In the genomic region with DNA sequence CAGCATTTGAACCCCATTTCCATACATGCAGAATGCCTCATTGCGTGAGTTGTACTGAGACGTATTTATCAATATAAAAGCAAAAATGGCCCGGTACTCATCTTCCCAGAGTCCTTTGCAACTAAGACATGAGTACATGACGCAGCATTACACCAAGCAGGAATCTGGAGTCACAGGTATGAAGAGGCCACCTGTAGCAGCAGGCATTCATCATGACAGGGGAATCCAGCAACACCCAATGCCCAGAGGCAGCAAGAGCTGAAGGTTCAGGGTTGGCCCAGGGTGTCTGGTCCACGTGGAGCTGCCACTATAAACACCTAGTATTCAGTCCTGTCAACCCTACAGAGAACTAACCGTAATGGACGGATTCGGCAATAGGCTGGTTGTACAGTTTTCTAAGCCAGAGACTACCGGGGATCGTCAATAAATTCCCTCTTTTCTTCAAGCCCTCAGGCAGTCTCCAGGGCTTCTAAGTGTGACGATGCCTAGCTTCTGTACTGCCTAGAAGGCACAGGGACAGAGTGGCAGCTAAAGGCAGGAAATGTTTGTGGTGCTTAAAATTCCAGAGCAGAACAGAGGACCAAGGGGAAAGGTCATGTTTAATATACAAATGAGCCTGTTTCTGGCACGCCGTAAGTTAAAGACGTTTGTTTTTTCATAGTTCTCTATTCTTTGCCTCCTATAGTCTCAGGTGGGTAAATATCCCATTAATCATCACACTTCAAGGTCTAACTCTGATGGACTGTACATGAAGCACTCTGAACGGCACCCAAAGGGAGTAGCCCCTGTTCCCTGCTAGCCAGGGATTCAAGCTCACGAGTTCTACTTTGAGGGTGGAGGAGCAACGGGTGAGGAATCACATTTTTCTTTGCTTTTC, we compare ENCODE assay signal across 9 mouse cellular contexts.
DNase-seq lines count a peak whose midpoint lies in the region; ATAC-seq lines count a peak whose summit lies in the region.
"Had no signal": no experiment of that assay in that cellular context is flagged by ENCODE, and none has a peak within 500 bp of the region (broad histone marks: within the 10 kb centered on the region; RNA-seq: fewer than 3 reads in every experiment).

No protein-coding gene starts in this region.

- H3K4me2 ChIP-seq in hindbrain, embryonic 15.5 days = no peak overlapping the region
- H3K4me2 ChIP-seq in hindbrain, embryonic 12.5 days (replicated peaks) = no peak overlapping the region
- H3K4me2 ChIP-seq in heart, embryonic 15.5 days = peak overlapping the region; percentile 23
- 0 out of 2 replicates have a peak overlapping the region, but pooled peaks have one; percentile 0 for H3K4me2 ChIP-seq in limb, embryonic 12.5 days
- no peak overlapping the region for H3K4me2 ChIP-seq in midbrain, embryonic 15.5 days

- H3K4me1 ChIP-seq in hindbrain, embryonic 15.5 days (replicated peaks) = peaks cover 11% of the 10 kb centered on the region
- peaks cover 17% of the 10 kb centered on the region; the same call in 1 of the 2 replicates for H3K4me1 ChIP-seq in hindbrain, embryonic 12.5 days
- peaks cover 18% of the 10 kb centered on the region for H3K4me1 ChIP-seq in heart, embryonic 15.5 days (replicated peaks)
- H3K4me1 ChIP-seq in limb, embryonic 12.5 days (replicated peaks) = peaks cover 16% of the 10 kb centered on the region
- H3K4me1 ChIP-seq in midbrain, embryonic 15.5 days = peaks cover 11% of the 10 kb centered on the region

- no peaks in the 10 kb centered on the region for H3K27me3 ChIP-seq in hindbrain, embryonic 15.5 days
- H3K27me3 ChIP-seq in hindbrain, embryonic 12.5 days = no peaks in the 10 kb centered on the region
- no peaks in the 10 kb centered on the region for H3K27me3 ChIP-seq in heart, embryonic 15.5 days
- no peaks in the 10 kb centered on the region for H3K27me3 ChIP-seq in limb, embryonic 12.5 days
- H3K27me3 ChIP-seq in midbrain, embryonic 15.5 days (replicated peaks) = no peaks in the 10 kb centered on the region

- no peak overlapping the region for H3K27ac ChIP-seq in hindbrain, embryonic 15.5 days (replicated peaks)
- H3K27ac ChIP-seq in hindbrain, embryonic 12.5 days = no peak overlapping the region
- peak overlapping the region; percentile 68 for H3K27ac ChIP-seq in heart, embryonic 15.5 days
- H3K27ac ChIP-seq in limb, embryonic 12.5 days = peak overlapping the region; percentile 4; the same call in 1 of the 2 replicates
- H3K27ac ChIP-seq in midbrain, embryonic 15.5 days = 0 out of 2 replicates have a peak overlapping the region, but pooled peaks have one; percentile 11
- H3K27ac ChIP-seq: liver, embryonic 14.5 days had no signal

- no peaks in the 10 kb centered on the region for H3K36me3 ChIP-seq in hindbrain, embryonic 15.5 days
- no peaks in the 10 kb centered on the region for H3K36me3 ChIP-seq in hindbrain, embryonic 12.5 days
- no peaks in the 10 kb centered on the region for H3K36me3 ChIP-seq in heart, embryonic 15.5 days
- no peaks in the 10 kb centered on the region for H3K36me3 ChIP-seq in limb, embryonic 12.5 days
- H3K36me3 ChIP-seq in midbrain, embryonic 15.5 days (replicated peaks) = no peaks in the 10 kb centered on the region

- WGBS in hindbrain, embryonic 15.5 days = 61% methylated on average over 17 of the region's 17 CpGs
- WGBS in hindbrain, embryonic 12.5 days = 57% methylated on average over 17 of the region's 17 CpGs
- 34% methylated on average over 17 of the region's 17 CpGs for WGBS in heart, embryonic 15.5 days
- WGBS in limb, embryonic 12.5 days = 38% methylated on average over 17 of the region's 17 CpGs
- 60% methylated on average over 17 of the region's 17 CpGs for WGBS in midbrain, embryonic 15.5 days

- DNase-seq in urinary bladder, postnatal 10 days (ENCODE audit: low spot score) = no peak
- no peak for DNase-seq in ovary, postnatal 14 days (ENCODE audit: low spot score)
- no peak for DNase-seq in spleen, postnatal 36 days (ENCODE audit: low spot score in 2 of 2)

- no peak overlapping the region for H3K4me3 ChIP-seq in hindbrain, embryonic 15.5 days
- H3K4me3 ChIP-seq in hindbrain, embryonic 12.5 days = no peak overlapping the region
- H3K4me3 ChIP-seq in heart, embryonic 15.5 days = no peak overlapping the region
- no peak overlapping the region for H3K4me3 ChIP-seq in limb, embryonic 12.5 days (replicated peaks)
- H3K4me3 ChIP-seq in midbrain, embryonic 15.5 days = no peak overlapping the region

- no peaks in the 10 kb centered on the region for H3K9me3 ChIP-seq in hindbrain, embryonic 15.5 days
- H3K9me3 ChIP-seq in hindbrain, embryonic 12.5 days (replicated peaks) = no peaks in the 10 kb centered on the region
- no peaks in the 10 kb centered on the region for H3K9me3 ChIP-seq in heart, embryonic 15.5 days (replicated peaks)
- H3K9me3 ChIP-seq in limb, embryonic 12.5 days = no peaks in the 10 kb centered on the region; the same call in 1 of the 2 replicates
- H3K9me3 ChIP-seq in midbrain, embryonic 15.5 days = no peaks in the 10 kb centered on the region

- ATAC-seq in hindbrain, embryonic 15.5 days (ENCODE audit: low FRiP score, low read depth) = peak; percentile 29; the same call in 1 of the 2 replicates
- ATAC-seq in hindbrain, embryonic 12.5 days (ENCODE audit: low FRiP score) = no peak; the same call in 1 of the 2 replicates
- ATAC-seq in heart, embryonic 15.5 days (replicated peaks; ENCODE audit: insufficient number of reproducible peaks, insufficient read depth, low FRiP score, low read depth) = peak; percentile 72
- no peak for ATAC-seq in limb, embryonic 12.5 days (ENCODE audit: insufficient number of reproducible peaks, insufficient read depth, low FRiP score, low TSS enrichment, low read depth)
- ATAC-seq in midbrain, embryonic 15.5 days (replicated peaks) = peak; percentile 29; the same call in 1 of the 2 replicates

- H3K9ac ChIP-seq in hindbrain, embryonic 15.5 days = no peak overlapping the region
- no peak overlapping the region for H3K9ac ChIP-seq in hindbrain, embryonic 12.5 days
- no peak overlapping the region for H3K9ac ChIP-seq in heart, embryonic 15.5 days
- no peak overlapping the region for H3K9ac ChIP-seq in limb, embryonic 12.5 days (replicated peaks)
- no peak overlapping the region for H3K9ac ChIP-seq in midbrain, embryonic 15.5 days
- H3K9ac ChIP-seq: liver, embryonic 14.5 days had no signal

Comparison
In these comparisons a context has a peak if more than half of its experiments do, and no peak if none do; other contexts are left out.
1. ATAC-seq: peak in hindbrain, embryonic 15.5 days (single experiment), heart, embryonic 15.5 days (single experiment) and midbrain, embryonic 15.5 days (single experiment); none in hindbrain, embryonic 12.5 days (single experiment) and limb, embryonic 12.5 days (single experiment).
2. H3K27ac ChIP-seq: peak in heart, embryonic 15.5 days (single experiment), limb, embryonic 12.5 days (single experiment) and midbrain, embryonic 15.5 days (single experiment); none in hindbrain, embryonic 15.5 days (single experiment) and hindbrain, embryonic 12.5 days (single experiment).
3. H3K4me2 ChIP-seq: peak in heart, embryonic 15.5 days (single experiment) and limb, embryonic 12.5 days (single experiment); none in hindbrain, embryonic 15.5 days (single experiment), hindbrain, embryonic 12.5 days (single experiment) and midbrain, embryonic 15.5 days (single experiment).